Mouse (Mus musculus) frontal cortex, postnatal 10 days (tissue): ENCODE data around the gene Rcl1.

Experiments
- DNase-seq, 2 experiments: peaks; one replicate each; pipeline ENCODE4 v3.0.0; 2022; ENCODE audit warnings: low spot score in 2 of 2, mixed read lengths in 1 of 2

The Rcl1 gene

DNA sequence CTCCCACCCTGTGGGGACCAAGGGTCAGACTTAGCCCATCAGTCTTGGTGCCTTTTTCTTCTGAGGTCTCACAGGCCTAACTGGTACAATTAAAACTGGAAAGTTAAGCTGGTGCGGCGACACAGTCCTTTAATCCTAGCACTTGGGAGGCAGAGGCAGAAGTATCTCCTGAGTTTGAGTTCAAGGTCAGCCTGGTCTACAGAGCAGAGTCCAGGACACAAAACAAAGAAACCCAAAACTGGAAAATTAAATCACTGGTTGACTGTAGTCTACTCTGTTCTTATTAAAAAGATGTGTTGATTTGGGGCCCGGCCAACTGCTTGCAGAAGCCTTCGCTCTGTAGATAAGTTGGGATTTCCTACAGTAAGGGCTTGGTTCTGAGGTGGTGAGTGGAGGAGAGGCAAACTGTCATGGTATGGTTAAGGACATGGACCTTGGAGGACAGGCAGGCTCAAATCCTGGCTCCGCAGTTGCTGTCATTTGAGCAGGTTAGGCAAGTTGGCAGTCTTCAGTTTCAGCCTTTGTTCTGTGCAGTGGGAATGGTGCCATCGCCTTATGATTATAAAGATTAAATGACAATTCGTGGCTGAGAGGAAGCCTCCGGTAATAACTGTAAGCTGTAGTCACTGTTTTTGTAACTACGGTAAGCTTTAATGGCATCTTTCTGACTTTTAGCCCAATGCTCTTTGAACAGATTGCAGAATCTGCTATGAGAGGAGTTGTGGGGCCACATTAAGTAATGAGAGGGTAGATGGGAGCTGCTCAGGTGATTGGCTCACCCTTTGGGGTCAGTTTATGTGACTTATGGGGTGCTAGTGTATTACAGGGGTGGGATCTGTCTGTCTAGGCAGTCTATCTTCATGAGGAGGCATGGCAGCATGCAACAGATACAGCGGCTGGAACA lies 12.8 kb downstream of the Rcl1 start:
- DNase-seq, result no peak

DNA sequence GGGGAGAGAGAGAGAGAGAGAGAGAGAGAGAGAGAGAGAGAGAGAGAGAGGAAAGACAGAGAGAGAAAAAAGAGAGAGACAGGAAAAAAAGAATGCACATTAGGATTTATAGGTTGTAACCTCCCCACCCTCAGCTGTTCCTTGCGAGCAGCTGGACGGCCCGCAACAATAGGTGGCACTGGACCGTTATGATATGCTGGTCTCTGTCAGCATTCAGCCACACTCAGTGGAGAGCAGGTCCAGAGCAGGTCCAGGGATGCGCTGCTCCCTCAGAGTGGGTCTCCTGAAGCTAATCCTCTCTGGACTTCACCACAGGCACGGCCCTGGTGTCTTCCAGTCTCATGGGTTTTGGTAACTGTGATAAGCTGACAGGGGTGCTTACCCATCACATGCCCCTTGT lies 15.6 kb downstream of the Rcl1 start:
- no peak for DNase-seq

GRCm38 (mm10) chr19:29118196-29118595 lies 17.0 kb downstream of the Rcl1 start:
- DNase-seq, result no peak

DNA sequence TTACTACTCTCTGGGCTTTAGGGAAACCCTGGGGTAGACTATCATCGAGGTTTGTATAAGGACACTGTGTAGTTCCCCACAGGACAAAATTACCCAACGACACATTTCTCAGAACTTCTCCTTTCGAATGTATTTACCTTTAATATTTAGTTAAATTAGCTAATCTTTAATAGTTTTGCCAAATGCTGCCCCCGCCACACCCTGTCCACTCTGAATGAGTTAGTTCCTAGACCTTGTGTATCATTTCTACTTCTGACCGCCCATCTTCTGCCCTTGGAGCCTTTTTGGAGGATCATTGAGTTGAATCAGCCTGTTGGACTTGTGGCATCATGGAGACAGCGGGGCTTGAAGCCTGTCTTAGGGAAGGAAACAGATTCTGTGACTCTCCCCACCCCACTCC lies 19.1 kb downstream of the Rcl1 start:
- no peak for DNase-seq

DNA sequence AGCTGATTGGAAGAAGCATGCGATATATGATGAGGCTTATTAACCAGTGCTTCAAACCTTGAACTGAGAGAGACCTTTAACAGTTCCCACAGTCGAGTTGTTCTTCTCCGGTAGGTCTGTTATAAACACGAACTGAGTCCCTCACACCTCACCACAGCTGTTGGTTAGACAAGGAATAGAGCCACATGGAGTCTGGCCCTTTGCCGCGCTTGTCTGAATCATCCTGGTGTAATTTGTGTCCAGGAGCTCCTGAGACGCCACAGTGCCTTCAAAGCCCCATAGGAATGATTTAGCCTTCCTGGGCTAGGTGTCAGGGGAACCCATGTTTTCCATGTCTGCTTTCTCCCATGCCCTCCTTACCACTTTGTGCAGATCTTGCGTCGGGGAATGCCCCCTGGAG lies 20.2 kb downstream of the Rcl1 start:
- no peak for DNase-seq

DNA sequence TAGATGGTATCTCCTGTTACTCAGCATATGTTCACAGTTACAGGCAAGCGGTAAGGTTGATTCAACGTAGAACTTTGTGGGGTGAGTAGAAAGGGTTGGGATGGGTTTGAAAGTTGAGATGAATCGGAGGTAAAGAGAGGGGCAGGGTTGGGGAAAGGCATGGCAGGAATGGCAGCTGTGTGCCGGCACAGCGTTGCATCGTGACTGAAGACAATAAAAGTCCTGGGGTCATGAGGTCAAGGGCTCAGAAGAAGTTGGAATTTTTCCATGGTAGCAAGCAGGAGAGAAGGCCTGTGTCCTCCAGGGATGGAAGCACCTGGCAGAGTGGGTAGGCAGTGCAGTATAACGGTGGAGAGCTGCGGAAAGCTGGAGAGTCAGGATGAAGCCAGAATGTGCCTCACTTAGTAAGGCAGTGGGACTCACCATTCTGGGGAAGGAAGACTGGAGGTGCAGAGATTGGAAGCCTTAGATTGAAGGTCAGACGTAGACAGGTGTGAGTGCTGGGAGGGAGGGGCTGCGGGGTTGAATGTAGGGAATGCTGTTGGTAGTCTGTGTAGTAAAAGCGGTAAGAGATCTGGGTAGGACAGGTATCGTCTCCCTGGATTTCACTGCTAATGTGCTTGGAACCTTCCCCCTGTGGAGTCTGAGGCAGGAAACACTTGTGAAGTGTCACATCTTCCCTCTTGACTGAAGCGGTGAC lies 23.9 kb downstream of the Rcl1 start:
- no peak for DNase-seq

- DNase-seq, result no peak
Measured at GRCm38 (mm10) chr19:29126347-29127015, 25.3 kb downstream of the Rcl1 start.

GRCm38 (mm10) chr19:29127331-29127730 lies 26.2 kb downstream of the Rcl1 start:
- no peak for DNase-seq

- DNase-seq, result no peak
Measured at GRCm38 (mm10) chr19:29128217-29128616, 27.0 kb downstream of the Rcl1 start.

DNA sequence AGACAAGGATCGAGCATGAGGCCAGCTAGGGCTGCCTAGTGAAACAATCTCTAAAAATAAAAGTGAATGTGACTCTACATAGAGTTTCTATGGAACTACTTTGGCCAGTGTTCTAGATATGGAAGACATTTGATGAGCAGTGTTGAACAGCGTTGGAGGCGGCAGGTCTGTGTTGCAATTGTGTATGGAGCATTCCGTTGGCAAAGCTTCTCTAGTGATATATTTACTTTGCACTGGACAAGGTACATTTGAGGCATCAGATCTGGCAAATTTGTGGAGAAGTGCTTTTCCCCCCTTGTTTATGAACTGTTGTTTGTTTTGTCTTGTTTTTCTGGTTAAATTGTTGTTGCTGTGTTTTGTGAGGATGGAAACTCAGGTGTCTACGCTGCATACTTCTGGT lies 28.4 kb downstream of the Rcl1 start:
- no peak for DNase-seq

- DNase-seq, result no peak
Measured at GRCm38 (mm10) chr19:29131171-29131570, 30.0 kb downstream of the Rcl1 start.

DNA sequence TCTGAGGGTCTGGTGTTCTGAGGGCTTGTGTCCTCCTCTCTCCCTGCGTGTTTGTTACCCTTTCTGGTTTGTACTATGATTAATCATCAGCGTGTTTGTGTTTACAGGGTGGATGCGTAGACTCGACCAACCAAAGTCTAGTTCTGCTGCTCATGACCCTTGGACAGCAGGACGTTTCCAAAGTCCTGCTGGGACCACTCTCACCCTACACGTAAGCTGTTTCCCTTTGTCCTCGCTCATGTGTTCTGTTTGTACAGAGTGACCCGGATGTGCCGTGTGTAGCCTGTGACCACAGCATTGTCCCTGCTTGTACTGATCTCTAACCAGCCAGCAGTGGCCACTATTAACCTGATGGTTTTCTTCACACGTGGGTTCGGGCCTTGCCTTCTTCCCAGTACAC lies 33.1 kb downstream of the Rcl1 start:
- no peak for DNase-seq

GRCm38 (mm10) chr19:29135172-29135736 lies 34.1 kb downstream of the Rcl1 start:
- DNase-seq, result no peak

DNA sequence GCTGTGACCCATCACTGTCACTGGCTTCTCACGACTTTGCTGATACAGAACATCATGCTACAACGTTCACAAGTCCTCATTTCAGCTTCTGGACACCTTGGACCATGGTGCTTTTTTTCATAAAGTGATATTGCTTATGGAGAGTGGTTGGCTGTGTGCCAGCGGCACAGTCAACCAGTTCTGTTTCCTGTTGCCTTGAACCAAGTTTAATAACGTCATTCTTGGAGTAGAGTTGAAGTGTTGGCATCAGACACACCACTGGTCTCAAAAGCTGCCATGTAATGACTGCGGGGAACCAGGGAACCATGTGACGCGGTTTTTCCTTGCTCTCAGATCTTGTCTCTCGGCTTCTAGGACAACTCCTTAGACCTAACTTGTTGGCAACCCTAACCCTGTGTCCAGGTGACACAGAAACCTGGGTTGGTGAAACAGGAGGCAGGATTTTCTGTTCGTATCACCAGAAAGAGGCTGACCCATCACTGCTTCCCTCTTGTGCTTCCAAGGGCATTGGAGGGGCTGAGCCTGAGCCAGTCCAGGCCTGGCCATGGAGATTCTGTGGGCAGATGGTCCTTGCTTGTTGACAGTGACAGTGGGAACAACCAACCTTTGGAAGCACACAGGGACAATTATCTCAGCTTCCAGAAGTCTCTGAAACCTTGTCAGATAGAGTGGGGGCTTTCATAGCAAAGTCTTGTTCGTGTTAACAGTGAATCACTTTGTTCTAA lies 37.5 kb downstream of the Rcl1 start:
- DNase-seq, result no peak

DNA sequence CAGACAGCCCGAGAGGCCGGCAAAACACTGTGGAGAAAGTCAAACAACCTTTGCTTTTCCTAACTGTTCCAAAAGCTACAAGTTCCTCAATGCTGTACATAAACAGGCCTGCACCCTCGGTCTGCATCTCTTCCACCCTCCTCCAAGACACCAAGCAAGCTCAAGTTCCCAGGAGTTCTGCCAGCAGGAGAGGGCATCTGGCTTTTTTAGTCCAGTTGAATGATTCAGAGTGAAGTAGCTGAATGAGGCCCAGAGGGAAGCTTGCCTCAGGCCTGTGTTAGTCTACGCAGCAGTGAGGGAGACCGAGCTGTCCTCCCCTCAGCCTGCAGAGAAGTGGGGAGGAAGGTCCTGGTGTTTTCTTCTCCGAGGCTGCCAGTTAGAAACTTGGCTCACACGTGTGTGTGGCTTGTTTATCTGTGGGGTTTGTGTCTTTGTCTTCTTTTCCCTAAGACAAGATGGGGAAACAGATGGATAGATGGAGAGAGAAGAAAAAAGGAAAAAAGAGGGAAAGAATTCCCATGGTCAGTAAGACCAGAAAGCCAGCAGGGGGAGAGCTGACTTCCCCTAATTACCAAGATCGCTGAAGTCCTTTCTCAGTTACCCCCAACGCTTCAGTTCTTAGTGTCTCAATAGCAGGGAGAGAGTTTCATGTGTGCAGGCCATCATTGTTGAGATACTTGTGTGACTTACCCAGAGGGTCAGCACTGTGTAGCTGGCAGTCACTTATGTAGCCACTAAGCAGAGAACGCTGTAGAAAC lies 38.7 kb downstream of the Rcl1 start:
- DNase-seq, result no peak

DNA sequence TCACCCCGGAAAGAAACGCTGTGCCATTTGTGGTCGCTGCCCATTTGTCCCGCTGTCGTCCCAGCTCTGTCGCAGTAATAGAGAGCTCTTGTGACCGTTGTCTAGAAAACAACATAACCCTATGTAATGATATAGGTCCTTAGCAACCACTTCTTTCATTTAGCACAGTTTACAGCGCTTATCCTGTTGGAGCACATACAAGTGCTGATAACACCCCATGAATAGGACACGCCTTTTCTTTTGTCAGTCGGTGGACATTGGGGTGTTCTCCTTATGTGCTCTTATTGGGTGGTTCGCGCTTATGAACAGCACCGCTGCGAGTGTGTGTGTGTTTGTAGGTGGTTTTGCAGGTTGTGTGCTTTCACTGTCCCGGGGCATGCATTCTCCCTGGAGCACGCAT lies 39.8 kb downstream of the Rcl1 start:
- no peak for DNase-seq

DNA sequence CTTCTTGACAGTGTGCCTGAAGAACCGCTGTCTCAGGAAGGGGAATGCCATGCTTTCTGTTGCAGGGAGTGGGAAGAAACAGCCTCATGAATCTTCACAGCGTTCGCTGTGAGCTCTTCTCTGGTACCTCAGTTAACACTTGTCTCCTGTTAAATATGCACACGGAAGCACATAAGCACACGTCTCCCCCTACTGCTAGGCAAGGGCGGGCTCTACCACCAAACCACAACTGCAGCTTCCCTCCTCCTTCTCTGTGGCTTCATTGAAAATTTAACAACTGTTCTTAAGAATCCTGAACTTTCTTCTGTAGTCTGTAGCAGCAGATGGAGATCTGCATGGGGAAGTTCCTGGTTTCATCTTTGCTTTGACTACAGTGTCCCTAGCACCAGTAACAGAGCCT lies 41.1 kb downstream of the Rcl1 start:
- DNase-seq, result no peak

DNA sequence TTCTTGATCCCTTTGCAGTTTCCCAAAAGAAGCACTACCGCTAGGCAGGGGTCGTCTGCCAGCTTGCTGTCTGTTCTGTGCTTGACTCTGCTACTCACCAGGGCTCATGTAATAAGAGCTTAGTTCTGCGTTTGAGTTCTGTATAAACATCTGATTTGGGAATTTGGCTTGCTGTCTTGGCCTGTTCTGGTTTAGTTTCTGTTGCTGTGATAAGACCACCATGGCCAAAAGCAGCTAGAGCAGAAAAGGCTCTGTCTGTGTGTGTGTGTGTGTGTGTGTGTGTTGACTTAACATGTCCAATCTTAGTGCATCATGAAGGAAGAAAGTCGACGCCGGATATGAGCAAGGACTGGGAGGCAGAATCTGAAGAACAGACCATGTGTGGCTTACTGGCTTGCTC lies 44.2 kb downstream of the Rcl1 start:
- no peak for DNase-seq

DNA sequence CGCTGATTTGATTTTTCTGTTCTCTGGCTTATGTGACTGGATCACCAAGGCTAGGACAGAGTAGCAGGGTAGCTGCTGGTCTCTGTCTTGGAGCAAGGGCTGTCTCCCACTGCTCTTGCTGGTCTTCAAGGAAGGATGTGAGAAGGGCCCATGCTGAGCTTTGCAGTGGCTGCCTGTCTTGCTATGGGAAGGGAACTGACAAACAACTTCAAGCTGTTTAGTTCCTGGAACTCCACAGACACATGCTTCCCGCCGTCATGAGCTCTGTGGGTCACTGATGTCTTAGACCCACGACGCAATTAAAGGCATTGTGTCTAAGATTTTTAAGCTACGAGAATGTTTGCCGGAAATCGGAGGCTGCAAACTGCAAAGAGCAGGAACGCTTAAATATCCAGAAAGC lies 45.6 kb downstream of the Rcl1 start:
- DNase-seq, result no peak

- no peak for DNase-seq
Measured at GRCm38 (mm10) chr19:29149583-29149982, 48.4 kb downstream of the Rcl1 start.

GRCm38 (mm10) chr19:29150038-29150437 lies 48.9 kb downstream of the Rcl1 start:
- DNase-seq, result no peak
